Mouse (Mus musculus) embryonic fibroblast, embryonic 13.5 days (primary cell): ENCODE measurements around the gene Prkaa1.

Experiments
- CTCF ChIP-seq: IDR thresholded peaks from 2 replicates; pipeline ENCODE4 v1.5.1; 2011; ENCODE audit warnings: mild to moderate bottlenecking, control low read depth, low read length, moderate library complexity, borderline replicate concordance; ENCODE audit not compliant: insufficient read depth
- POLR2A ChIP-seq: IDR thresholded peaks from 2 replicates; pipeline ENCODE4 v1.6.1; 2011; ENCODE audit warnings: low read depth, mild to moderate bottlenecking, control low read depth, low read length, moderate library complexity

DNA sequence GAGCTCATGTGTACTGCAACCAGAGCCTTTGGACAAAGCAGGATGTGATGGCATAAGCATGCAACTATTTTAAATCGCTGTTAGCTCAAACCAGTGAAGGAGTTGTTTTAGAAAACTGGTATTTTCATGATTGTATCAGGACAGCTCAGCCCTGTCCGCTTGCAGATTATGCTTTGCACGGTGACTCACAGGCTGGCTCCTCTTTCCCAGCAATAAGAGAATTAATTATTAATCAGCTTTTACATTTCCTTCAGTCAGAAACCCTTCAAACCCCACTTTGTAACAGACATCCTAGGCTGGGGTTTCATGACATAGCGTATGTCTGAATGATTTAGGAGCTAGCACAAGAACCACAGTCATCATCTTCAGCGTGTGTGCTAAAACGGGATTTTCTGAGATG is 76.8 kb downstream of the Prkaa1 start:
- TF ChIP-seq POLR2A (no peak), CTCF (no peak)
